Mouse (Mus musculus) cerebellum, adult 2 months (tissue): ENCODE data around the gene Spdya.

Experiments used
- CTCF ChIP-seq: fragments of 200-500 bp; IDR thresholded peaks from 2 replicates; pipeline ENCODE4 v1.5.1; 2011; ENCODE audit warnings: low read depth, mild to moderate bottlenecking, control low read depth, low read length, moderate library complexity, borderline replicate concordance; ENCODE audit not compliant: insufficient read depth
- POLR2A ChIP-seq: fragments of 200-500 bp; IDR thresholded peaks from 2 replicates; pipeline ENCODE4 v1.6.1; 2011; ENCODE audit warnings: low read length, control low read depth, borderline replicate concordance; ENCODE audit not compliant: insufficient read depth

GRCm38 (mm10) chr17:71528042-71528441, 23.8 kb upstream of the Spdya start:
- TF ChIP-seq CTCF, result no peak
- no peak for TF ChIP-seq POLR2A
